Mouse (Mus musculus) intestine, postnatal 0 days (tissue): ENCODE results near the gene Xrcc4. TPM values are rescaled to one million over a fixed set of nuclear protein-coding genes. Genes with fewer than 3 reads are reported as not detected.

Source experiments
- ATAC-seq: fragments of 200-750 bp; cut with Nextera tagmentation; 2 replicates; pipeline ENCODE4 v1.8.0; 2017; ENCODE audit warnings: mild to moderate bottlenecking, moderate TSS enrichment, moderate library complexity
- H3K27ac ChIP-seq: fragments of 300-500 bp; sonication (generic); 2 replicates; pipeline ENCODE4 v1.5.1; 2014; ENCODE audit warnings: mild to moderate bottlenecking, low read depth, low read length, moderate library complexity
- H3K27me3 ChIP-seq: fragments of 300-500 bp; sonication (generic); replicated peaks from 2 replicates; pipeline ENCODE4 v1.6.1; 2014; ENCODE audit warnings: low read length, mixed read lengths; ENCODE audit not compliant: control insufficient read depth, insufficient read depth
- H3K36me3 ChIP-seq: fragments of 300-500 bp; sonication (generic); 2 replicates; pipeline ENCODE4 v1.6.1; 2014; ENCODE audit warnings: mild to moderate bottlenecking, moderate library complexity; ENCODE audit not compliant: control insufficient read depth, insufficient read depth
- H3K4me1 ChIP-seq: fragments of 300-500 bp; sonication (generic); replicated peaks from 2 replicates; pipeline ENCODE4 v1.6.1; 2014; ENCODE audit warnings: antibody characterized with exemption, low read length, mixed read lengths; ENCODE audit not compliant: control insufficient read depth, insufficient read depth
- H3K4me2 ChIP-seq: fragments of 300-500 bp; sonication (generic); replicated peaks from 2 replicates; pipeline ENCODE4 v1.6.1; 2014; ENCODE audit warnings: low read depth, mild to moderate bottlenecking, moderate library complexity
- H3K4me3 ChIP-seq: fragments of 300-500 bp; sonication (generic); 2 replicates; pipeline ENCODE4 v1.5.1; 2014; ENCODE audit warnings: low read depth, low read length
- H3K9ac ChIP-seq: fragments of 300-500 bp; sonication (generic); 2 replicates; pipeline ENCODE4 v1.6.1; 2014; ENCODE audit warnings: mild to moderate bottlenecking, low read depth, low read length
- H3K9me3 ChIP-seq: fragments of 300-500 bp; sonication (generic); 2 replicates; pipeline ENCODE4 v1.6.1; 2016; ENCODE audit warnings: mixed run types; ENCODE audit not compliant: control insufficient read depth
- CTCF ChIP-seq: sonication (generic); IDR thresholded peaks from 2 replicates; pipeline ENCODE4 v1.5.1; 2016; ENCODE audit warnings: low read depth, mild to moderate bottlenecking, control low read depth, antibody characterized with exemption, moderate library complexity
- WGBS: fragments of 180-500 bp; shearing (Covaris S2); extraction: QIAGEN DNeasy Blood & Tissue Kit; methylation state at CpG from one replicate; pipeline ENCODE4 v1.1.7; 2014; 5-methylcytosine and 5-hydroxymethylcytosine counted together
- polyA plus RNA-seq: library from polyadenylated mRNA; unstranded; fragments of >200 nt; fragmentation: Nextera tagmentation; extraction: Ambion mirVana; gene quantifications from 2 replicates; pipeline ENCODE4 v1.2.1, GENCODE M21; 2015

Xrcc4 gene
- polyA plus RNA-seq, 1 experiment from 2014 or later, result 14.8 TPM

GRCm38 (mm10) chr13:89726492-89726891 is 362.9 kb downstream of the Xrcc4 start:
- no peak overlapping the region for H3K9ac ChIP-seq
- no peaks in the 10 kb centered on the region for H3K36me3 ChIP-seq
- TF ChIP-seq CTCF, result no peak
- 67% methylated on average over 2 of the region's 2 CpGs for WGBS
- H3K4me2 ChIP-seq, result no peak overlapping the region
- H3K4me3 ChIP-seq, result no peak overlapping the region
- no peaks in the 10 kb centered on the region for H3K9me3 ChIP-seq
- no peak overlapping the region for H3K27ac ChIP-seq
- ATAC-seq, result no peak
- H3K4me1 ChIP-seq, result no peaks in the 10 kb centered on the region
- no peaks in the 10 kb centered on the region for H3K27me3 ChIP-seq

Other genes with a start within 250 kb of the Xrcc4 start
- 85.7 and 90.2 TPM in 2 replicates for gene Tmem167, start 485 bp downstream of the Xrcc4 start, polyA plus RNA-seq